Mouse (Mus musculus): ENCODE results near the gene Shroom3. TPM values are rescaled to one million over a fixed set of nuclear protein-coding genes. Genes with fewer than 3 reads are reported as not detected.
A peak's percentile ranks its signal among the peaks of the same experiment; 100 is the strongest.

Shroom3 gene
- polyA plus RNA-seq, 1 experiment from 2014 or later = 3.5 TPM

DNA sequence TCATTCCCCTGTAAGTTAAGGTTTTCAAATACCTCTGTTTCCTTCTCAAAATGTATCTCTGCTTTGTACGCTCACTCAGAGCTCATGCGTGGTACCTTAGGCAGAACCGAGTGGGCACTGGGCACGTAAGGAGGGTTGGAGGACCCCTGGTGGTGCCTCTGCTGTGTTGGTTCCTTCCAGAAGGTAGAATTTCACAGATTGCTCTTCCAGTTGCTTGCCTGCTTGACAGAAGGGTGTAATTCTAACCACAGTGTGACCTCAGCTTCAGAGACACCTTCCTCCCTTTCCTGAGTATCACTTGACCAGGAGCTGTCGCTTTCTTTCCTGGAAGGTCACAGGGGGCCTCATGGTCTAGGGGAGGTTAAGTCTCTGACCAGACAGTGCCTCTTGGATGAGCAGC is 217.2 kb downstream of the Shroom3 start:
- no peak overlapping the region for H3K4me2 ChIP-seq
- 37% methylated on average over 5 of the region's 5 CpGs for WGBS
- no peaks in the 10 kb centered on the region for H3K36me3 ChIP-seq (ENCODE audit: control insufficient read depth, insufficient read depth, low read length)
- H3K4me1 ChIP-seq (replicated peaks; ENCODE audit: control insufficient read depth, insufficient read depth, low read length) = peaks cover 4% of the 10 kb centered on the region; the same call in 1 of the 2 replicates
- H3K4me3 ChIP-seq (ENCODE audit: low read depth, low read length) = no peak overlapping the region
- ATAC-seq (replicated peaks; ENCODE audit: low FRiP score) = no peak
- DNase-seq (ENCODE audit: low spot score) = no peak
- H3K27me3 ChIP-seq (replicated peaks; ENCODE audit: control insufficient read depth, insufficient read depth, low read length) = peaks cover 17% of the 10 kb centered on the region
- no peak overlapping the region for H3K27ac ChIP-seq (ENCODE audit: low read depth, low read length)
- no peak overlapping the region for H3K9ac ChIP-seq (ENCODE audit: low read depth, low read length)
- H3K9me3 ChIP-seq (ENCODE audit: control insufficient read depth, low read length) = no peaks in the 10 kb centered on the region

DNA sequence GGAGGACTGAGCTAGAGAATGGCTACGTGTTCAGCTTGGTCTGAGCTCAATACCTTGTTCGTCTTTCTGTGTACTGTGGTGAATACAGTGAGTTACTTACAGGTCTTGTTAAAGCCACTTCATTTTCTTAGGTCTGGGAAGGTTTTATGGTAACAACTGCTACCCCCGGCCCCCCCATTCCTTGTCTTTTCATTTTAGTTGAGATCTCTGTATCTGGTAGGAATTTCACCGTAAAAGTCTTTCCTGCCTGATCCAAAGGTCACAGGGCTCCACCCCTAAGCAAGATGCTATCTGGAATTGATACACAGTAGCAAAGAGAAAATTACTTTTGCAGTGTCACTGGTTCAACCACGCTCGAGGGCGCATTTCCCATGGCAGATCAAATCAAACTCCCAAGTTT is 218.6 kb downstream of the Shroom3 start:
- ATAC-seq (replicated peaks; ENCODE audit: low FRiP score) (no peak), DNase-seq (ENCODE audit: low spot score) (no peak)
- H3K9ac ChIP-seq (ENCODE audit: low read depth, low read length) = no peak overlapping the region
- H3K27me3 ChIP-seq (replicated peaks; ENCODE audit: control insufficient read depth, insufficient read depth, low read length) = peaks cover 17% of the 10 kb centered on the region
- no peaks in the 10 kb centered on the region for H3K9me3 ChIP-seq (ENCODE audit: control insufficient read depth, low read length)
- H3K27ac ChIP-seq (ENCODE audit: low read depth, low read length) = no peak overlapping the region
- no peak overlapping the region for H3K4me3 ChIP-seq (ENCODE audit: low read depth, low read length)
- peaks cover 4% of the 10 kb centered on the region; the same call in 1 of the 2 replicates for H3K4me1 ChIP-seq (replicated peaks; ENCODE audit: control insufficient read depth, insufficient read depth, low read length)
- 47% methylated on average over 7 of the region's 7 CpGs for WGBS
- no peak overlapping the region for H3K4me2 ChIP-seq
- H3K36me3 ChIP-seq (ENCODE audit: control insufficient read depth, insufficient read depth, low read length) = no peaks in the 10 kb centered on the region

DNA sequence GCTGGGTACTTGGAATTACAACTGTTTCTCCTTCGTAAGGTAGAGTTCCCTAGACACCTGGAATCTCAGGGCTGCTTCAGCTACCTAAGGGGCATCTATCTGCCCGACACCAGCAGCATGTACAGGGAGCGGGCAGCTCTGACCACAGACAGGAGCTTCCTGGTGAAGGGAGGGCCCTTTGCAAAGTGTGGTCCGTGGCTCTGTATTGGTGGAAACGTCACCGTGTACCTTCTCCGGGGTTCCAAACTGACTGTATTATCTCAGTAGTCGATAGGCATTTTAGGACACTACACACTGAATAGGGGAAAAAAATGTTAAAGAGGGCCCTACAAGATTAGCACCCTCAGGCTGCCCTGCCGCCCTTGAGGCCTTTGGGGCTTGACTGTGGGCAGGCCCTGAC is 221.9 kb downstream of the Shroom3 start:
- no peaks in the 10 kb centered on the region for H3K9me3 ChIP-seq (ENCODE audit: control insufficient read depth, low read length)
- H3K27me3 ChIP-seq (replicated peaks; ENCODE audit: control insufficient read depth, insufficient read depth, low read length) = no peaks in the 10 kb centered on the region
- H3K4me2 ChIP-seq = no peak overlapping the region
- no peak for DNase-seq (ENCODE audit: low spot score)
- H3K4me3 ChIP-seq (ENCODE audit: low read depth, low read length) = no peak overlapping the region
- H3K36me3 ChIP-seq (ENCODE audit: control insufficient read depth, insufficient read depth, low read length) = 0 out of 2 replicates have a peak, but pooled peaks cover 2% of the 10 kb centered on the region
- no peak overlapping the region for H3K9ac ChIP-seq (ENCODE audit: low read depth, low read length)
- no peak overlapping the region for H3K27ac ChIP-seq (ENCODE audit: low read depth, low read length)
- peaks cover 4% of the 10 kb centered on the region; the same call in 1 of the 2 replicates for H3K4me1 ChIP-seq (replicated peaks; ENCODE audit: control insufficient read depth, insufficient read depth, low read length)
- no peak for ATAC-seq (replicated peaks; ENCODE audit: low FRiP score)
- 62% methylated on average over 9 of the region's 9 CpGs for WGBS

DNA sequence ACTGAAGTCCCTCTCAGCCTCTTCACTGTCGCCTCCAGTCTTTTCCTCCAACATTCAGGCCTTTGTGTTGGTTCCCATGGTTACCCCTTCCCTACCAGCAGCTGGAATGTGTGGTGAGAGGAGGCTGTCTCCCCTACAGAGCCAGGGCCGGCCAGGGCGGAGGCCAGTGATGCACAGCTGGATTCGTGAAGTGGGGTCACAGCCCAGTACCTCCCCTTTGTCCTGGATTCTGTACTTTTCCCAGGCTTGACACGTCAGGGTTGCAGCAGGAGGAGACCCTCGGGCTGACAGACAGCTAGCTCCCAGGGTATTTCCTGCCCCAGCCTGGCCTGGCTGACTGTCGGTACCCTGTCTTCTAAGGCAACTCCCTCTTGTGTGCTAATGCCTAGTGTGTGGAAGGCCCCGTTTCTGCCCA is 222.4 kb downstream of the Shroom3 start:
- H3K4me3 ChIP-seq (ENCODE audit: low read depth, low read length) = no peak overlapping the region
- peaks cover under 1% of the 10 kb centered on the region; the same call in 1 of the 2 replicates for H3K4me1 ChIP-seq (replicated peaks; ENCODE audit: control insufficient read depth, insufficient read depth, low read length)
- no peaks in the 10 kb centered on the region for H3K27me3 ChIP-seq (replicated peaks; ENCODE audit: control insufficient read depth, insufficient read depth, low read length)
- 31% methylated on average over 8 of the region's 8 CpGs for WGBS
- no peak for DNase-seq (ENCODE audit: low spot score)
- no peak overlapping the region for H3K4me2 ChIP-seq
- H3K9ac ChIP-seq (ENCODE audit: low read depth, low read length) = no peak overlapping the region
- H3K9me3 ChIP-seq (ENCODE audit: control insufficient read depth, low read length) = no peaks in the 10 kb centered on the region
- 0 out of 2 replicates have a peak, but pooled peaks cover 2% of the 10 kb centered on the region for H3K36me3 ChIP-seq (ENCODE audit: control insufficient read depth, insufficient read depth, low read length)
- ATAC-seq (replicated peaks; ENCODE audit: low FRiP score) = peak; percentile 41; the same call in 1 of the 2 replicates
- no peak overlapping the region for H3K27ac ChIP-seq (ENCODE audit: low read depth, low read length)

DNA sequence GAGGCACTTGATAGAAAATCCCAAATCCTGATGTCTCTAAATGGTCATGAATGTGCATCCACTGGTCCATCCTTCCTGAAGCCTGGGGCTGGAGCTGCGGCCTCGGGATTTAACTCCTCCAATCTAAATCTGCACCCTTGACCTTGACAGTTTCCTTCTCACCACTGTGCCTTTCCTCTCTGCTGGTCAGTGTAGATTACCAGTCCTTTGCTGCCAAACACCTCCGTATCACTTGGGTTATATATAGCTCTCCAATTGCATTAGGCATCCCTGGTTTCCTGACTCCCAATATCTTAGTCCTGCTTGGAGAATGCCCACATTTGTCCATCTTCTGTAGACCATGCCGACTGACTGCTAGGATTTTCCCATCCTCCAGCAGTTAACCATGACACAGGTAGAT is 225.0 kb downstream of the Shroom3 start:
- no peak for DNase-seq (ENCODE audit: low spot score)
- Histone ChIP-seq H3K4me1 (replicated peaks; ENCODE audit: control insufficient read depth, insufficient read depth, low read length) (no peaks in the 10 kb centered on the region), H3K9ac (ENCODE audit: low read depth, low read length) (no peak overlapping the region), H3K9me3 (ENCODE audit: control insufficient read depth, low read length) (no peaks in the 10 kb centered on the region), H3K4me2 (no peak overlapping the region), H3K27ac (ENCODE audit: low read depth, low read length) (no peak overlapping the region), H3K4me3 (ENCODE audit: low read depth, low read length) (no peak overlapping the region), H3K27me3 (replicated peaks; ENCODE audit: control insufficient read depth, insufficient read depth, low read length) (no peaks in the 10 kb centered on the region), H3K36me3 (ENCODE audit: control insufficient read depth, insufficient read depth, low read length) (0 out of 2 replicates have a peak, but pooled peaks cover 2% of the 10 kb centered on the region)
- WGBS = 69% methylated on average over 4 of the region's 4 CpGs
- ATAC-seq (replicated peaks; ENCODE audit: low FRiP score) = no peak

DNA sequence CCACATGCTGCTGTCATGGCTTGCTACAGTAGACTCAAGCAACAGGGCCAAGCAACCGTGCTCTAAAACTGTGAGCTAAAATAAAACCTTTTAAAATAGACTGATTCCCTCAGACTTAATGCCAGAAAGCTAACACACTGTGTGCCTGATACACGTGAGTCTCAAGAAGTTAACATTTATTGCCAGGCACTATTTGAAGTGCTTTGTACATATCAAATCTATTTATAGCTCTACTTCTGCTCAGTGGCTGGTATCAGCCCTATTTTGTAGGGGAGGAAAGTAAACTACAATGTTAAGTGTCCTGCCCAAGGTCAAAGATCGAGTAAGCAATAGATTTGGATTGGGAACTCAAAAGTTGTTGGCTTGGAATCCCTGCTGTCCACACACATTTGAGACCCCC is 227.6 kb downstream of the Shroom3 start:
- Histone ChIP-seq H3K27ac (ENCODE audit: low read depth, low read length) (no peak overlapping the region), H3K9me3 (ENCODE audit: control insufficient read depth, low read length) (no peaks in the 10 kb centered on the region), H3K4me3 (ENCODE audit: low read depth, low read length) (no peak overlapping the region), H3K4me2 (no peak overlapping the region), H3K4me1 (replicated peaks; ENCODE audit: control insufficient read depth, insufficient read depth, low read length) (no peaks in the 10 kb centered on the region), H3K27me3 (replicated peaks; ENCODE audit: control insufficient read depth, insufficient read depth, low read length) (no peaks in the 10 kb centered on the region), H3K36me3 (ENCODE audit: control insufficient read depth, insufficient read depth, low read length) (0 out of 2 replicates have a peak, but pooled peaks cover 2% of the 10 kb centered on the region), H3K9ac (ENCODE audit: low read depth, low read length) (no peak overlapping the region)
- DNase-seq (ENCODE audit: low spot score) = no peak
- no peak for ATAC-seq (replicated peaks; ENCODE audit: low FRiP score)
- 74% methylated on average over 3 of the region's 3 CpGs for WGBS

DNA sequence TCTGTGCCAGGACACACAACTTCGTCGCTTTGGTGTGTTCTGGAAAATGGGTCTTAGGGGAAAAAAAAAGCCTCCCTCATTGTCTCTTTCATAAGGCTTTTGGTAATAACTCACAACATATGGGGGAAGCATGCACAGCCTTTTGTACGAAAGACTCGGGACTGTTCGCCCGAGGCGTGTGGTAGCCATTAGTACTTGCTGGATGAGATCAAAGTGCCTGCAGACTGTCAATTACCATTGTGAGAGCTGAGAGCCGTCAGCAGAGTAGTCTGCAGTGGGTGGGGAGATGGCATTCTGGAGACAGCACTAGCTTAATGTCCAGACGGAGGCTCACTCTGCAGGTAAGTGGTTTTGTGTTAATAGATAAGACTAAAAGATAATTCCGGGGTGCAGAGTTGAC is 232.2 kb downstream of the Shroom3 start:
- Histone ChIP-seq H3K4me3 (ENCODE audit: low read depth, low read length) (no peak overlapping the region), H3K36me3 (ENCODE audit: control insufficient read depth, insufficient read depth, low read length) (no peaks in the 10 kb centered on the region), H3K4me1 (replicated peaks; ENCODE audit: control insufficient read depth, insufficient read depth, low read length) (peaks cover 4% of the 10 kb centered on the region; the same call in 1 of the 2 replicates), H3K4me2 (no peak overlapping the region), H3K9ac (ENCODE audit: low read depth, low read length) (no peak overlapping the region), H3K27me3 (replicated peaks; ENCODE audit: control insufficient read depth, insufficient read depth, low read length) (no peaks in the 10 kb centered on the region), H3K27ac (ENCODE audit: low read depth, low read length) (no peak overlapping the region), H3K9me3 (ENCODE audit: control insufficient read depth, low read length) (no peaks in the 10 kb centered on the region)
- DNase-seq (ENCODE audit: low spot score) (no peak), ATAC-seq (replicated peaks; ENCODE audit: low FRiP score) (no peak)
- WGBS = 55% methylated on average over 10 of the region's 10 CpGs

DNA sequence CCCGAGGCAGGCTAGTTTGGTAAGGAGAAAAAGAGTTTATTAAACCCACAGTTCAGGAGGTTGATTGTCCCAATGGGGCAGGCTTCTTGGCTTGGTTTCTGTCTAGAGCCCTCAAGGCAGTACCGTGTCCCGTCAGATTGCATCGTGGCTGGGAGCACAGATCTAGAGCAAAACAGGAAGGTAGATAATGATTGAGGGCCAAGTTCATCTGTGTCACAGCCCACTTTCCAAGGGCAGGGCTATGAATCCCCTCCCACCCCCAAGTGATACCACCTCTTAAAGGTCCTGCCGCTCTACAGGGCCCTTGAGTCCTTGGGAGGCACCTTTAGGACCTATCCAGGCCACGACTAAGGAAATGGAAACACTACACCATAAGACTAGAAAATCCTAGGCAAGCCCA is 234.5 kb downstream of the Shroom3 start:
- WGBS = 66% methylated on average over 6 of the region's 6 CpGs
- no peak overlapping the region for H3K4me3 ChIP-seq (ENCODE audit: low read depth, low read length)
- no peak overlapping the region for H3K9ac ChIP-seq (ENCODE audit: low read depth, low read length)
- H3K4me1 ChIP-seq (replicated peaks; ENCODE audit: control insufficient read depth, insufficient read depth, low read length) = peaks cover 4% of the 10 kb centered on the region; the same call in 1 of the 2 replicates
- H3K36me3 ChIP-seq (ENCODE audit: control insufficient read depth, insufficient read depth, low read length) = no peaks in the 10 kb centered on the region
- no peaks in the 10 kb centered on the region for H3K9me3 ChIP-seq (ENCODE audit: control insufficient read depth, low read length)
- H3K4me2 ChIP-seq = no peak overlapping the region
- no peak overlapping the region for H3K27ac ChIP-seq (ENCODE audit: low read depth, low read length)
- no peaks in the 10 kb centered on the region for H3K27me3 ChIP-seq (replicated peaks; ENCODE audit: control insufficient read depth, insufficient read depth, low read length)
- no peak for DNase-seq (ENCODE audit: low spot score)
- no peak for ATAC-seq (replicated peaks; ENCODE audit: low FRiP score)

DNA sequence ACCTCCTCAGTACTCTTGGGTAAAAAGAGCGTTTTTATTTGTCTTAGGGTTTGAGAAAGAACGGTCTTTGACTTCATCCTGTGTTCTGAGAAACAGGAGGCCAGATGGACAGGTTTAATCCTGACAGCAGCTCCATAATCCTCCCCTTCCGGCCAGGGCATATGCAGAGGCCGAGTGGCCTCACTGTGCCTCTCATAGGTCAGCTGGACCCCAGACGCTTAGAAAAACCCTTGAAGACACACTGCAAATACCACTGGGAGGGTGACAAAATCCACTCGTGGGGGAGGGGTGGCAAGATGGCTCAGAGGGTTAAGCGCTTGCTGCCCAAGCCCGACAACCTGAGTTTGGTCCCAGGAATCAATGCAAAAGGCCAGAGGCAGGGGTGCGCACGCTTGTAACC is 234.9 kb downstream of the Shroom3 start:
- Histone ChIP-seq H3K4me2 (no peak overlapping the region), H3K27ac (ENCODE audit: low read depth, low read length) (no peak overlapping the region), H3K4me3 (ENCODE audit: low read depth, low read length) (no peak overlapping the region), H3K9me3 (ENCODE audit: control insufficient read depth, low read length) (no peaks in the 10 kb centered on the region), H3K9ac (ENCODE audit: low read depth, low read length) (no peak overlapping the region), H3K36me3 (ENCODE audit: control insufficient read depth, insufficient read depth, low read length) (no peaks in the 10 kb centered on the region), H3K4me1 (replicated peaks; ENCODE audit: control insufficient read depth, insufficient read depth, low read length) (peaks cover 4% of the 10 kb centered on the region; the same call in 1 of the 2 replicates), H3K27me3 (replicated peaks; ENCODE audit: control insufficient read depth, insufficient read depth, low read length) (no peaks in the 10 kb centered on the region)
- ATAC-seq (replicated peaks; ENCODE audit: low FRiP score) = no peak
- DNase-seq (ENCODE audit: low spot score) = no peak
- 60% methylated on average over 10 of the region's 10 CpGs for WGBS
